Mouse (Mus musculus): ENCODE data around the gene Cox8b.

DNA sequence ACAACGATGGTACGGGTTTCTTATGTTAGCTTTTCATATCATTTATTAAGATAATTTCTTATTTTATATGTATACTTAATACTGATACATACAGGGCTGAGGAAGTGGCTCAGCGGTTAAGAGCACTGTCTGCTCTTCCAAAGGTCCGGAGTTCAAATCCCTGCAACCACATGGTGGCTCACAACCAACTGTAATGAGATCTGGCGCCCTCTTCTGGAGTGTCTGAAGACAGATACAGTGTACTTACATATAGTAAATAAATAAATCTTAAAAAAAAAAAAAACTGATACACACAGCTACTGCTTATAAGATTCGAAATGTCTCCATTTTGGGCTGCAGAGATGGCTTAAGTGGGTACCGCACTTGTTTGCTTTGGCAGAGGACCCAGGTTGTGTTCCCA is 7.5 kb upstream of the Cox8b start:
- no peak for TF ChIP-seq CTCF (IDR thresholded peaks at IDR 0.05; ENCODE audit: borderline replicate concordance, control insufficient read depth, extremely low read depth, insufficient read depth, low read length, poor library complexity)
- no peak for TF ChIP-seq POLR2A (IDR thresholded peaks at IDR 0.05; ENCODE audit: control insufficient read depth, extremely low read depth, insufficient read depth, low read length, poor library complexity)

All from thymus, adult 2 months (tissue).